Mouse (Mus musculus): ENCODE results near the gene Fam160a1.

Gene Fam160a1

DNA sequence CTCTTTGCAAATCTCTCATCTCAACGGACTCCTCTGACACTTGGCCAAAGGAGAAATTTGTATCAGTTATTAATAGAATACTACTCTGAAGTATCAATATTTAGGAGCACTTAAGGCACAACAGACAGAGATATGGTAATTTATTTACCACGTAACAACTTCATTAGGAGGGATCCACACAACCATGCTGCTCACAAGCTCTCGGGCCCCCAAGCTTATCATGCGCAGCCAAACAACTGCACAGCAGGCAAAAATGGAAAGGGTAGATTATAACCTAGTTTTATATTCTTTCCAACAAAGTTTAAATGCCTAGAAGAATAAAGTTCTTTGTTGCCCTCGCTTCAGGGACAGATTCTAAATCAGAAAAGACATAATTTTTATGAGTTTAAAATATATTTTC, 137.1 kb downstream of the Fam160a1 start:
- no peak for DNase-seq (ENCODE audit: low spot score in 2 of 2)

DNA sequence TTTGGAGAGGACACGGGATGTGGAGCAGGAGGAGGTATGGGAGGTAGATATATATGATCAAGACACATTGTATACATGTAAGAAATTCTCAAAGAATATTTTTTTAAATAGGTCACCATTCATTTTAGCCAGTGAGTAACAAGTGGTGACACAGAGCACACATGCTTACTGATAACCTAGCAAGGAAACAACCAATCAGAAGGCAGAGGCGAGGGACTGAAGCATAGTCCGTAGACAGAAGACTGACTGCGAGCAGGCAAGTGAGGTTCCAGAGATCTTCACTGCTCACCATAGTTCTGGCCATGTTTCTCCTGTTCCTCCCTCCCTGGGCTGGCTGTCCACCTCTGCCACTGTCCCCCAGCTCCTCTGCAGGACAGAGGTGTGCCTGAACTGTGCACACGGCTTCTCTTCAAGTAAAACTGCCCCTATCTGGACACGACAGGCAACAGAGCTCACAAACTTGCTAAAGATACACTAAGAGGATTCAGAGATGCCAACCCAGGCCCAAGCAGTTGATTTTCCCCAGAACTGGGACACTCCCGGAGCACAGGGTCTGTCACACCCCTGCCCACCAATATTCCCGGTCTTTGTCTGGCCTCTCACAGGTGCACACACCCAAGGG, 137.7 kb downstream of the Fam160a1 start:
- no peak for DNase-seq (ENCODE audit: low spot score in 2 of 2)

DNA sequence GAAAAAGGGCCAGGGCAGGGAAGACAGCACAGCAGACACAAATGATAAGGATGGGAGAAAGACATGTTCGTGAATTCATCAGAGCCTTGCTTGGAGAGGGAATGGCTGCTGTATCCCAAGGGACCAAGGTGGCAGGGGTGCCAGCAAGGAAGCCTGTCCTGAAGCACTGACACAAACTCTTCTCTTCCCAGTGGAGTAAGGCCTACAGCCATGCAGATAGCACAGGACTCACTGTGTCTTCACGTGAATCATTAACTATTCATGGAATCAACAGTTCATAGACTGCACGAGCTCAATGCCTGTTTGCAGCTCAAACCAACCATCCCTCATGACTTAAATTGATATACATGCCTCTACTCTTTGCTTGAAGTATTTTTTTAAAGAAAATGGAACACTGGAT, 139.1 kb downstream of the Fam160a1 start:
- DNase-seq (ENCODE audit: low spot score in 2 of 2) = no peak

DNA sequence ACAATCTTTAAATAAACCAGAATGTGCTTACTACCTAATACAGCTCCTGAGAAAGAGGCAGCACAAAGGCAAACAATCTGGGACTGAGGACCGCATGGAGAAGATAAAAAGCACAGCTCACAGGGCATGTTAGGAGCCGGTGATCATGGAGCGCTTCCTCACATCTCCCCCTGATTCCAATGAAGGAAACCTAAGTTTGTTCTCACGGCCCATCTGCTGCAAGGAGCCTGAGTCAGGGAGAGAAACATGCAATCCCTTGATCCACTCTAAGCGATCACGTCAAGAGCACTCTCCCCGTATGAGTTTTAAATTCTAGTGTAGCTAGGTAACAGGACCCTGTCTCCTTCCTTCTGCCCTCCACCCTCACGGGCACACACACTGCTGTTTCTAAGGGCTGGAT, 140.0 kb downstream of the Fam160a1 start:
- DNase-seq (ENCODE audit: low spot score in 2 of 2) = no peak

DNA sequence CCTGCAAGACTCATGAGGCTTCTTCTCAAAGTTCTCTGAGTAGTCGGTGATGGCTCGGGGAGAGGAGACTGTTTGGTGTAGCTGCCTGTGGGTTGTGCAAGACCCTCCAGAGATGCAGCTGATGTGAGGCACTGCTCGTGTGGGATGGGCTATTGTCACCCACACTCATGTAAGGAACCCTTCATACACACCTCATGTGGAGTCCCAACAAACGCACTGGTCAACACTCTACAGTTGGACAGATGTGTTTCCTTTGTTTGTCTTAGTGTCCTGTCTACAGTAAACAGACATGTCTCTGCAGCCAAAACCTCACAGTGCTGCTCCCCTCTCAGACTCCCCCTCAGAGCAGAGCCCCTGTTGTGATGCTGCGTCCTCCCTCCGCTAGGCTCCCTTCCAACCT, 147.2 kb downstream of the Fam160a1 start:
- no peak for DNase-seq (ENCODE audit: low spot score in 2 of 2)

DNA sequence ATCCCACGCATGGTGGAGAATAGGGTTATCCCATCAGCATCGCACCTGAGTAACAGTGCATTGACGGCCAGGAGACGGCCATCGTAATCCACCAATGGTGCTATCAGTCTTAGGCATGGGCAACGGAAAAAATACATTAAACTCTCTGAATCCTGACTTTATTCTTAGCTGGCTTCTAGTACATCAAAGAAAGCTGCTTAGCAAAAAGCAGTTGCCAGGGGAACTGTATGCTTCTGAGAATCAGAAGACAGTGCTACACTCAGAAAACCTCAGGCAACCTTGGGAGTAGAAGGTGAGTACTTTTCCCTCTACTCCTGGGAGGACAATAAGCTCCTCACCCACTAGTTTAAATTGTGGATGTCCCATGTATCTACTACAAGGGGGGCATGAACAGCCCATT, 149.4 kb downstream of the Fam160a1 start:
- DNase-seq (ENCODE audit: low spot score in 2 of 2) = no peak

DNA sequence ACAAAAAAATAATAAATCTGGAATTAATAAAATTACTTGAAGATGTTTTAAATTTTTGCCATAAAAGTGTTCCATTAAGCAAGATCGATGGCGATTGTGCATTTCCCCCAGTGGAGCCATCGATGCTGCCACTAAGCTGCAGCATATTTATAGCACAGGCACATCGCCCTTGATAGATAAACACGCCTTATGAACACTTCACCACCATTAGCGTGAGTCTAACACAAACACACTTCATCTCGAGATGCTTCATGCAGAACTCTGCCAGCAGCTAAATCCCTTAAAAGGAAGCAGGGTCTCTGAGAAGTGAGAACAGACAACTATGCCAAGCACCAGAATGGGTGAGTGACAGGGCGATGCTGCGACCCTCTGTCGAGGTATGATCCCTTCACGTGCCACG, 150.4 kb downstream of the Fam160a1 start:
- no peak for DNase-seq (ENCODE audit: low spot score in 2 of 2)

DNA sequence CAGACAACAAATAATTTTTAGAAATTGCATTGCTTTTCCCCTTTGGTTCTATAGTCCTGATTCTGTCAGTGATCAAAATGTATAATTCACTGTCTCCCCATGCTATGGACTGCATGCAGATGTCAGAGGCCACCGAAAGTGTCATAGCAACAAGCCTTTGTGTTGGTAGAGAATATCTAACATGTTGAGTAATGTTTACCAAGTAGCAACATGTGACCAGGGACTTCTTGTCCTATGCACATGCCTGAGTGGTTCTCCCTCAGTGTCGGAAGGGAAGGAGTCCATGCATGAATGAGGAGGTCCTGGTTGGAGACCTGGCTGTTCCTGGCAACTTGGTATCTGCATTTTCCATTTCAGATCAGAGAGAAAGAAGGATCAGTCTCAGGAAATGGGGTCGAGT, 150.9 kb downstream of the Fam160a1 start:
- DNase-seq (ENCODE audit: low spot score in 2 of 2) = no peak

DNA sequence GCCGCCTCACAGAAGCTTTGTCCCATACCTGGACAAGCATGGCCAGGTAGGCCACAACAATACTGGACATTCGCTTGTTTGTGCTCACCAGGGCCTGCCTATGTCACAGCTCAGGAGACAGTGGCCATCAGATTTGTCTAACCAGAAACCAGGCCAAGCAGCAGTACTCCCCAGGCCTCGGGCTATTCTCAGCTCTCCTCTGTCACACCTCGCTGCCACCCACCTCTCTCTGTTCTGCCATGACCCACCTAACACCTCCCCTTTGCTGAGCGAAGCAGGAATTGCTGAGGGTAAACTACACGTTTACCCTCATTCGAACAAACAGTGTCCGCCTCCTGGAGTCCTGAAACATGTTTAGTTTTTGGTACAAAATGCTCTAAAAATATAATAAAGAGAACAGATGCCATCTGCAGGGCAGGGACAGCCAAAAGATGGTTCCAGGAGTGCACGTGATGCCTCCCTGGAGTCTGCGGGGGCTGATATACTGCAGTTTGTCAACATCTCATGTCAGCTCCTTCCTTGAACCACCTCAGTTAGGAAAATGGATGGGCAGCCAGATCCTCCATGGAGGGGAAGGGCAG, 152.4 kb downstream of the Fam160a1 start:
- DNase-seq (ENCODE audit: low spot score in 2 of 2) = no peak

DNA sequence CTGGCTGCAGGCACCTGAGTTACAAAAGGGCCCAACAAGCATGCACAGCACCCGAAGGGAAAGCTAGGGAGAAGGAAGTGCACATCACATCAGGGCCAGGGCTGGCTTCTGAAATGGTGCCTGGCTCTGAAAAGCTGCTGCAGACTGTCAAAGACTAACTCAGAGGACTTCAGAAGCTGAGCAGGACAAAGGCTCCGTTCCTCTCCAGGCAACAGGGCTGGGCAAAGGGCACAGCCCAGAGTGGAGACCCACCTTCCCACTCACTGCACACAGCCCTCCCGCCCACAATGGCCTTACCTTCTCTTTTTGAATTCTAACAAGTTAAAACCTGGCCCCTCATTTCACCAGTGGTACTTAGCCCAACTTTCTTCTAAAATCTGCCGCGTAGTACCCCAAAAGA, 153.3 kb downstream of the Fam160a1 start:
- DNase-seq (ENCODE audit: low spot score in 2 of 2) = no peak

DNA sequence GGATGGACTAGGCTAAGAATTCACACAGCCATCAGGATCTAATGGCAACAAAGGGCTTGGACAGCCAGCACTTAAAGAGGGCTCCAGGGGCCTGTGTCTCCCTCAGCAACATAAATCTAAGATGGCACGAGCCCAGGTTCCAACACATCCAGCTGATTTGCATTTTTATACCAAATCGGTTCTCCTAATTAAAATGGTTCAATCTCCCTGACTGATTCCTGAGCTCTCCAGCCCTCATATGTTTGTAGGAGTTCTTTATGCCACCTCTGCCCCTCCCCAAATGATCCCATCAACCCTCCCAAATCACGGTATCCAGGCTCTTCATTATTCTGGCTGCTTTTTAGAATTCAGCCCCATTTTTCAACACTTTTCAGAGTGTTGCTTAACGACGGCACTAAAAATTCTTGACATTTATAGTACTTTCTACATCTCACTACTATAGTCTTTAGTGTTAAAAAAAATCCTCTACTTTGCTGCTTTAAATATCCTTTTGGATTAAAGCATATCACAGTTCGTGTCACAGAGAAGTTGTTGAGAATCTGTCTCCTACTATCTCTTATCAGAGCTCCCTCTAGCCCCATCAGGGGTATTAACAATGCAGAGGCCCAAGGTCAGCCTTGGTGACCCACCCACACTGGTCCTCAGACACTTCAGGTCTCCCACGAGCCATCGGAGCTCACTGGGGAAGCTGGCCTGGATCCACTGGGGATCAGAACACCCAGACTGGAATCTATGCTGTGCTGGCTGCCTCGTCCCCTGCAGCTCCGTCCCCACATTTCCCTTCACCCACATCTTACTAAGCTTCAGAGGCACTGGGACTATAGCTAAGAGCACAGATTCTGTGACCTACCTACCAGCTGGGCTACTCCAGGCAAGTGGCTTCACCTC, 154.9 kb downstream of the Fam160a1 start:
- no peak for DNase-seq (ENCODE audit: low spot score in 2 of 2)

DNA sequence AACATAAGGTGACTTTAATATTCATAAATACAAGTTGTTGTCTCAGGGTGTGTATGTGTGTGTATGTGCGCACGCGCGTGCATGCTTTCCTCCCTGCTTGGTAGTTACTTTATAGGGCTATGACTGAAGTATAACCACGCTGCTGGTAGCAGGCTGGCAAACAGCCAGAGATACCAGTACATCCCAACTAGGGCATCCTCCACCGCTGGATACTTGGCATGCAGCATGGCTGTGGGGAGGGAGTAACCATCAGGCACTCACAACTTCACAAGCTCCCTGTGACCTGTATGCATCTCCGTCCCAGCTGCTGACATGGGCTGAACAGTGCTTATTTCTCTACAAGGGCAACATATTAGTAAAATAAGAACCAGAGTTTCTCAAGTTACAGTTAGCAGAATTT, 157.4 kb downstream of the Fam160a1 start:
- DNase-seq (ENCODE audit: low spot score in 2 of 2) = no peak

DNA sequence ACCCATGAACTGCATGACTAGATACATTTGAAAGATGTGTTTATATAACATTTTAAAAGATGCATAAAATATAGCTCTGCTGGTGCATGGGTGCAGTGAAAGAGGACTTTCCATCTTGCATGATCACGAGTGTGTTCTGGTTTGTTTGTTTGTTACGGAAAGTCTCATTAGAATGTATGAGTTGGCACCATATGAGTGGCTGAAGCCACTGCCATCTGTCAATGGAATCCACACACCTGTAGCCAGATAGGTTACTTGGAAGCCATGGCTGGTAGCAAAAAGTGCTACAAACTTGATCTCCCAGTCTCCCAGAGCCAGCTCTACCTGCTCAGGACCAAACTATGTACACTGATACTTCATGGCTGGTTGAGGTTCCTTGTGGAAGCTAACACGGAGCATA, 161.6 kb downstream of the Fam160a1 start:
- no peak for DNase-seq (ENCODE audit: low spot score in 2 of 2)

DNA sequence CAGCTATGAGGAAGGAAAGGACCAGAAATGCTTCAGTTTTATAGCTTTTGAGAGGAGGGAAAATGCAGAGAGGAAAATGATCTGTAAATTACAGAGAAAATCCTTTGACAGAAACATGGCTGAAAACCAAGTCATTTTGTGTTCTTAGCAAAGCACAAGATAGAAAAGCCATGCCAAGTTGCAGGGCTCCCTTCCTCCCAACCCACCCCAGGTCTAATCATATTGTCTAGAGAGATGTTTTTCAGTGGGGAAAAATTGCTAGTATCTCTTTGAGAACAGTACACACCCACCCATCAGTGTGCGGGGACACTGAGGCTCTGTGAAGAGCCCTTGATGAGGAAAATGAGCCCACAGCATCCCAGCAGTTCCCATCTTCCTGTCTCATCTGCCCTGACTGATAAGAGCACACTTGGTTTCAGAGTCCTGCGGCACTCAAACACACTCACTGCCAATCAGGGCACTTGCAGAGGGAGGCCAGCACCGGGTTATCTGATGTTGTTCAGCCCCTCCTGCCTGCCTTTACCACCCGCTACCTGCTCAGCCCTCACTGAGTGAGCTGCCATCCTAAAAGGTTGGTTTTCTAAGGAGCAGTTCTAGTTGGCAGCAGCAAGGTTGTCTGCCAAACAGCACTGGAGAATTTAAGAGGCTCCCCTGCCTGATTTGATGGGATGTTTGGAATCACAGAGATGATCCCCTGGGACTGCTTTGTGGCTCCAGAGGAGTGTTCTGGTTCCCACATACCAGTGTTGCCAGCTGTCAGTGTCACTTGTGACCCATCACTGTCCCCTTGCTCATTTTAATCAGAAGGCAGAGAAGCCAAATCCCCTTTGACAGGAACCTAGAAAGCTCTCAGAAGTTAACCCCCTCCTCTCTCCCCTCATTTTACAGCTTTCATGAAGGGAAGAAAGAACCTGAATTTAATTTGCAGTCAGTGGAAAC, 164.1 kb downstream of the Fam160a1 start:
- DNase-seq (ENCODE audit: low spot score in 2 of 2) = no peak

DNA sequence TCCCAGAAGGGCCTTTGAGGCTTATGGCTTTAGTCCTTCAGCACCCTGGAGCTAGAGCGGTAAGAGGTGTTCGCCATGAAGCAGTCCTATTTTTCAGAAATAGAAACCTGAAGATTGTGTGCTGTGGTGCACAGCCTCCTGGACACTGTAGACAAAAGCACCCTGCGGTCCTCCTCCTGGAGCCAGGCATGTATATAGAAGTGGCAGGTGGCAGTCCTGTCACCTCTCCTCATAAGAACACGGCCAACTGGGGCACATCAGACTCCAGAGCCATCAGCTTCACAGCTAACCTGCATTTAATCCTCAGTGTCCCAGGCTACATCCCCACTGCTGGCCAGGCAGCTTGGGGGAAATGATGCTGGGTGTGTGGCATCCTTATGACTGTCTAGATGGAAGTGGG, 167.9 kb downstream of the Fam160a1 start:
- DNase-seq (ENCODE audit: low spot score in 2 of 2) = no peak

DNA sequence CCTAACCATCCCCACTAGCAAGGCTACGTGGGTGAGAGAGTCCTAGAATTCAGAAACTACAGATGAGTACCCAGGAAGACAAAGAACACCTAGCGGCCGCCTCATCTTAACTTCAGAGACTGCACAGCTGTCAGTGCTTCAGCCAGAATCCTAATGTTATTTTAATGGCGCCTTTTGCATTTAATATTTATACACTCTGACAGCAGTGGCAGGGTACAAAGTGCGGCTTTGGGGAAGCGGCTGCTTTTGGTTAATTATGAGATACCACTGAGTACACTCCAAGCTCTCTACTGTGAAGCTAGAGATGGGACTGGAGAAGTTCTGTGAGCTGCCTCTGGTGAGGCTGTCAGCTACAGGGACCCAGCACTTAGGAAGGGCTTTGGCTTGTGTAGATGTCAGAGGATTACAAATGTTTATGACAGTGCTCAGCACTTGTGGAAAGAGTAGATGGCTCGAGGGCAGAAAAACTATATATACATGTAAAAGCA, 171.5 kb downstream of the Fam160a1 start:
- DNase-seq (ENCODE audit: low spot score in 2 of 2) = no peak

DNA sequence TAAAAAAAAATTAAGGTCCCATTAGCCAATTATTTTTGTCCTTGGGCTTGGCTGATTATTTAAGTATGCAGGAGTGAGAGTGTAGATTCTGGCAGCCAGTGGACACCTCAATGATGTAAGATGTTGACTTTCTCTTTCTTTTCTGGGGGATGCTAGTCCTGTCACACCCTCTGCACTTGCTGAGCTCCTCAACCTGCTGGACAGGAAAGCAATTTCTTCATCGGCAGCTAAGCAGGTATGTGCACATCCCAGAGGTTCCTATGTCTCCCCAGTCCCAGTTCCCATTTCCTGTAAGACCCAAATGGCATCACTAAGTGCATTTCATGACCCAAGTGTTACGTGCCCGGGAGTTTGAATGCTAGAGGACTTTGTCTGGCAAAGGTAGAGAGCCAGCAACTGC, 172.3 kb downstream of the Fam160a1 start:
- no peak for DNase-seq (ENCODE audit: low spot score in 2 of 2)

DNA sequence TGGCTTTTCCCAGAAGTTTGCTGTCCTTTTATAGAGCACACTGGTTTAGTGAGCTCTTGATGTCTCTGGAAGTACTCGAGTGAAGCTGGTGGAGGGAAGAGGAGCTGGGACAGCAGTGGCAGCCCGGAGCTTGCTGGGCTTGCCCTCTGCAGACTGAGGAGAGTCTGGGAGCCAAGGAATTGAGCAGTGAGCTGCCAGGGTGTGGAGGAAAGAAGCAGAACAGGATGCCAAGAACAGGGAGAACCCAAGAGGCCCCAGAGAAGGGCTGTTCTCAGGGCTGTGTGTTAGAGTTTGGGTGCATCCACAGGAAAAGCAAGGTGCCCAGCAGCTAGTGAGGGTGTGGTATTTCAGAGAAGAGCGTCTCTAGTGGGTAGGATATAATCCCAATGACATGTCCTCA, 175.3 kb downstream of the Fam160a1 start:
- no peak for DNase-seq (ENCODE audit: low spot score in 2 of 2)

DNA sequence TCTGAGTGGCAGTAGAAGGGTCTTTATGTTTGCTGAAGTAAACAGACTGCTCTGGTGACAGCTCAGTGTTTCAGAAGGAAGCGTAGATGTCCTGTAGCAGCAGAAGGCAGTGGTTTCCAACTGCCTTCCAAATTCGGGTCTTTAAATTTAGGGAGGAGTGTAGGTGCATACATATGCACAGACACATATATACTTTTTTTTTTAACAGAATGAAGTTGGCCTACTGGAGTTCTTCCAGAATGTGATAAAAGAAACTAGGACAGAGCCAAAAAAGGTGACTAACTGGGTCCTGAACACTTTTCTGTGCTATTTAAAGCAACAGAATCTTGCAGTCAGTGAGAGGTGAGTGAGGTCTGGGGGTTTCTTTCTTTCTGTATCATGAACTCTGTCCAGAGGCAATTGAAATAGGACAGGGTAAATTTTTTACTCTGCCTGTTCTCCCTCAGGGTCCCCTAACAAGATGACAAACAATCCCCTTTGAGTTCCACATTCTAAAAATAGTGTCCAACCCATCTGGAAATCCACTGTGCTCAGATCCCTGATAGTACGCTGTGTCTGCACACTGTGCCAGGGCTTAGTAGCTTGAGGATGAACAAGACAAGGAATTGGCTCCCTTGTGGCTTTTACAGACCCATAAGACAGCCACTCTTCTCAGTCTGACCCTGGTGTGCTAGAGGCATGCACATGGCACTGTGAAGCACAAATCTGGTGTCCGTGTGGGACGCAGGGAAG, 180.2 kb downstream of the Fam160a1 start:
- no peak for DNase-seq (ENCODE audit: low spot score in 2 of 2)

DNA sequence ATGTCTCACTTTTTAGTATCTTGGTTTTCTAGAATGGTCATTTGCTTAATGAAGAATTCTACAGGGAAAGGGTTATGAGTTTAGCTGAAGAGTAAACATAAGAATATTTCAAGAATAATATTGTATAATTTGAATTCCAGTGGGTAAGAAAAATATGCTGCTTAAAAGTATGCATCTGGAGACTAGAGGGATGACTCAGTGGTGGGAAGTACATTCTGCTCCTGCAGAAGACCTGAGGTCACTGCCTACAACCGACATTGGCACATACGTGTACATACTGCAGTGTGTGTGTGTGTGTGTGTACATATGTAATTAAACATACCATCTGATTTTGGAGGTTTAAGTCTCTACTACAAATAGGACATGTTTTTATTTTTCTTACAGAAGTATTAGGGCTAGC, 181.5 kb downstream of the Fam160a1 start:
- DNase-seq (ENCODE audit: low spot score in 2 of 2) = no peak

DNA sequence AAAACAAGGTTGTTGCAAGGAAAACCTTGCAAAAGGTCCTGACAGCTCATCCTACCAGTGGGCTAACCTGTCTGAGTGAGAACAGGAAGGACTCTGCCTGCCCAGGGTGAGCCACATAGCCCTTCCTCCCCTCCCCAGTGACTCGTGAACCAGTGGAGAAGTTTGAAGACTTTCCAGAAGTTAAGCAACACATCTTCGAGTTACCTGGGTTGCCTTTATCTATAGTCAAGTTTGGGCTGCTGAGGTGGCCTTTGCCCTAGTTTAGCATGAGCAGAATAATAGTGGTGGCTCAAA, 182.0 kb downstream of the Fam160a1 start:
- DNase-seq (ENCODE audit: low spot score in 2 of 2) = no peak
